Comparison of ENCODE assay signal across 9 mouse cellular contexts in the genomic region with DNA sequence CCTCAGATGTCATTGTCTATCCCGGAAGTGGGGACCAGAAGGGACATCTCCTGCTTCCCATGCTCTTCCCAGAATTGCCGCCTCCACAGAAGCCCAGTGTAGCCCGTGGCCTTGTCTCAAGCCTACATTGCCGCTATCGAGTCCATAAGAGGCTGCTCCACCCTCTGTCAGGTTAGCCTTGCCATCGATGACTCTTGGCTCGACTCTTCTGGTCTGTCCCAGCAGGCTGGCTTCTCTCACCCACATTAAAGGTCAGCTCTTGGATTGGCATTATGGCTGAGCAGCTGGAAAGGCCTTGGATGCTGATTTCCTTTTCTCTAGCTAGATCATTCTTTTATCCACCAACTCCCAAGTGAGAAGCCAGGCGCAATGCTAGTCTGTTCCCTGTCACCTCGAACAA.
DNase-seq lines count a peak whose midpoint lies in the region.
"Had no signal": no experiment of that assay in that cellular context is flagged by ENCODE, and none has a peak within 500 bp of the region (broad histone marks: within the 10 kb centered on the region; RNA-seq: fewer than 3 reads in every experiment).

No protein-coding gene starts in this region.

- peak; percentile 18 to 23 for DNase-seq in heart, postnatal 10 days
- DNase-seq in heart, postnatal 14 days, result no peak
- peak; percentile 74 for DNase-seq in adrenal gland, adult 2 months
- DNase-seq in adrenal gland, postnatal 4 days (ENCODE audit: low spot score in 2 of 2), result peak; percentile 11 to 22
- DNase-seq in testis, postnatal 10 days (ENCODE audit: low spot score), result peak; percentile 62
- no peak for DNase-seq in spleen, adult 18-20 months
- DNase-seq in layer of hippocampus, adult 11-12 months (ENCODE audit: low spot score), result no peak
- DNase-seq: kidney, adult 9 months; liver, embryonic 13.5 days had no signal

- intact Hi-C loops in heart, postnatal 10 days (cut with DNase I), result no loop called here
- intact Hi-C loops in heart, postnatal 14 days (cut with DNase I), result no loop called here

Comparison
In these comparisons a context has a peak if more than half of its experiments do, and no peak if none do; other contexts are left out.
1. DNase-seq: peak in heart, postnatal 10 days (2 of 2), adrenal gland, adult 2 months (single experiment), adrenal gland, postnatal 4 days (2 of 2) and testis, postnatal 10 days (single experiment); none in heart, postnatal 14 days (0 of 2), spleen, adult 18-20 months (0 of 2) and layer of hippocampus, adult 11-12 months (single experiment).